ENCODE assay signal across 8 mouse cellular contexts in genomic region chr2:129592459-129593140, GRCm38 (mm10). TPM values are rescaled to one million over a fixed set of nuclear protein-coding genes. Genes with fewer than 3 reads are reported as not detected.
DNase-seq lines count a peak whose midpoint lies in the region; ATAC-seq lines count a peak whose summit lies in the region.

Gene Sirpa (plus strand): TSS chr2:129592835.

- peak within 1 kb of the TSS; percentile 91 for H3K27ac ChIP-seq in embryonic facial prominence, embryonic 12.5 days

- WGBS in embryonic facial prominence, embryonic 12.5 days = under 1% methylated on average over 39 of the region's 43 CpGs

- peaks cover 19% of the 10 kb centered on the region; the same call in 1 of the 2 replicates for H3K4me1 ChIP-seq in embryonic facial prominence, embryonic 12.5 days

- peak; percentile 37 to 76 for DNase-seq in adrenal gland, postnatal 4 days (ENCODE audit: low spot score in 2 of 2)
- peak; percentile 79 for DNase-seq in kidney, adult 11 months
- DNase-seq in left cerebral cortex, postnatal 4 days = peak; percentile 59
- DNase-seq in mesoderm, embryonic 11.5 days (ENCODE audit: low read depth, low spot score) = peak; percentile 61
- peak; percentile 63 for DNase-seq in right cerebral cortex, postnatal 4 days
- DNase-seq in adipocyte (ENCODE audit: low spot score) = no peak

- no peaks in the 10 kb centered on the region for H3K9me3 ChIP-seq in embryonic facial prominence, embryonic 12.5 days

- peak within 1 kb of the TSS; percentile 89 for H3K4me2 ChIP-seq in embryonic facial prominence, embryonic 12.5 days (replicated peaks)

- peak within 1 kb of the TSS; percentile 69 for H3K4me3 ChIP-seq in embryonic facial prominence, embryonic 12.5 days

- ATAC-seq in embryonic facial prominence, embryonic 12.5 days (ENCODE audit: insufficient number of reproducible peaks, insufficient read depth, low FRiP score, low TSS enrichment) = peak; percentile 82
- peak; percentile 50 for ATAC-seq in granulocyte monocyte progenitor cell, adult 5-6 weeks (replicated peaks; ENCODE audit: poor library complexity, severe bottlenecking)

- intact Hi-C loops in left cerebral cortex, postnatal 4 days (cut with DNase I) = loop anchor here (5.0 kb wide), 1 partner anchor 90 kb away; no protein-coding TSS in a partner anchor

- H3K36me3 ChIP-seq in embryonic facial prominence, embryonic 12.5 days = no peaks in the 10 kb centered on the region

- H3K27me3 ChIP-seq in embryonic facial prominence, embryonic 12.5 days = no peaks in the 10 kb centered on the region

- H3K9ac ChIP-seq in embryonic facial prominence, embryonic 12.5 days = peak within 1 kb of the TSS; percentile 80

RNA-seq across cellular contexts. Expression of gene Sirpa, which starts in this region (rescaled TPM):
- 10 to 100 TPM; 76.8 to 79.1 TPM for total RNA-seq in adrenal gland, postnatal 4 days (2021)
- 23.9 and 24.3 TPM in 2 replicates for polyA plus RNA-seq in embryonic facial prominence, embryonic 12.5 days (2016; fragmentation: Nextera tagmentation; extraction: Ambion mirVana)
- 77.4 and 88.0 TPM in 2 replicates for total RNA-seq in granulocyte monocyte progenitor cell, adult 5-6 weeks (2014; fragmentation: Nextera tagmentation)
- 63.8 and 83.6 TPM in 2 replicates for total RNA-seq in granulocyte monocyte progenitor cell, adult 5-6 weeks (2017)
- 100 to 1,000 TPM; 110 to 121 TPM for total RNA-seq in left cerebral cortex, postnatal 4 days (2021)
